Mouse (Mus musculus) thymus, adult 2 months (tissue): ENCODE results near the gene Fam185a.

Experiments
- CTCF ChIP-seq: fragments of 200-500 bp; IDR thresholded peaks from 2 replicates; pipeline ENCODE4 v1.5.1; 2012; ENCODE audit warnings: mild to moderate bottlenecking, control low read depth, low read length, moderate library complexity, borderline replicate concordance; ENCODE audit not compliant: control insufficient read depth, poor library complexity, insufficient read depth; ENCODE audit errors: extremely low read depth
- POLR2A ChIP-seq: fragments of 200-500 bp; IDR thresholded peaks from 2 replicates; pipeline ENCODE4 v1.6.1; 2012; ENCODE audit warnings: mild to moderate bottlenecking, low read length, control low read depth, moderate library complexity; ENCODE audit not compliant: control insufficient read depth, poor library complexity, insufficient read depth; ENCODE audit errors: extremely low read depth

DNA sequence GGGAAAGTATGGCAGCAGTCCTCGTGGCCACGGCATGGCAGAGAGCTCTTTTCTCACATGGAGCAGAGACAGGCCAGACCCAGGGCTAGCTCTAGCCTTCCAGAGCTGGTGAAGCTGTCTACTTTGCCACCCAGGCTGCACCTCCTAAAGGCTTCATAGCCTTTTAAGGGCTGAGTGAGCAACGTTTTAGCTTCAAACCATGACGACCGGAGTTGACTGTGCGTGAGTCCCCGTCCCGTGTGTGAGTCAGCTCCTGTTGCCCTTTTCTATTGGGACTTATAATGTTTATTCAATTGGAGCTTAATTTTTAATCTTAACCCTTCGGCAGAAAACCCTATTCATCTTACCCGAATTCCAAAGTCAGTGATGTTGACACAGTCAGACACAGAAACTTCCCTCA is 75.4 kb downstream of the Fam185a start:
- TF ChIP-seq POLR2A (no peak), CTCF (no peak)
